Mouse (Mus musculus): Measurements from ENCODE around the gene Usp46. TPM values are rescaled to one million over a fixed set of nuclear protein-coding genes. Genes with fewer than 3 reads are reported as not detected.

Usp46 gene
- 75.1 TPM for polyA plus RNA-seq (2015; fragmentation: Illumina TruSeq; extraction: RNeasy Lipid Tissue Mini Kit (QIAGEN cat#74804); ENCODE audit: low read depth, low replicate concordance)

DNA sequence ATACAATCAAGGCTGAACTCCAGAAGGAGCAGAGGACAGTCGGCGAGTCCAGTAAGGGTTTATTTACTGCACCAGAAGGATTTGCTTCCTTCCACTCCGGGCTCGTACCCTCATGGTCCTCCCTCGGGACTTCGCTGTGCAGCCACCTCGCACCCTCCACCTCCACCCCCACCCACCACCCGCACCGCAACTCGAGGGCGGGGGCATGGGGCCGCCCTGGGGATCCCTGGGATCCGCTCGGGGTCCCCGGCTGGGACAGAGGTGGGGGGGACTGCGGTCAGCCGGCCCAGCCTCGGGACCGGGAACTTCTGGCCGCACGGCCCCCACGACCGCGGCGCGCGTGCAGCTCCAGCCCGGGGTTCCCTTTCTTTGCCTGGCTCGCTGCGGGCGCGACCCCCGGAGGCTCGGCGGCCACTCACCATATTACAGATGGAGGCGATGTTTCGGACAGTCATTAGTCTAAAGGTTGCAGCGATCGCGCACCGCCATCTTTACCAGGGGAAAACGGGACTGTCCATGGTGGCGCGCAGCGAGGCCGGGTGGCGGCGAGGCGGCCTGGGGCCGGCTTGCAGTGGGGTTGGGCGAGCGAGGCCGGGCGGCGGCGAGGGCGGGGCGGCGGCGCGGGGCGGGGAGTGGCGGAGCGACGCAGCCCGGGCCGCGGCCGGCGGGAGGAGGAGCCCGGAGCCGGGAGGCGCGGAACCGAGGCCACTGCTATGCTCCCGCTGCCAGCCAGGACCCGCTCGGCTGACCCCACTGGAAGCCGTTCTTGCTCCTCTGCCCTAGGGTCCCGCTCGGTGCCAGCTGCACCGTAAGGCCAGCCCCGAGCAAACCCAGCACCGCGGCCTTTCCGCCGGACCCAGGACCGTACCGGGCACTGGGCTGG lies at the start of gene Usp46:
Usp46 (minus strand) TSS at position 601 of the 883 bp plus-strand sequence.

Other genes with a start within 250 kb of the Usp46 start
- 67.0 TPM for gene Rasl11b, start 126.9 kb upstream of the Usp46 start, polyA plus RNA-seq (2015; fragmentation: Illumina TruSeq; extraction: RNeasy Lipid Tissue Mini Kit (QIAGEN cat#74804); ENCODE audit: low read depth, low replicate concordance)

Measured in brain, adult 10 weeks (tissue).